Mouse (Mus musculus) small intestine, adult 2 months (tissue): ENCODE data around the gene Fam53a.

Experiments
- CTCF ChIP-seq: fragments of 200-500 bp; IDR thresholded peaks from 2 replicates; pipeline ENCODE4 v1.5.1; 2012; ENCODE audit warnings: low read depth, mild to moderate bottlenecking, control low read depth, inconsistent platforms, low read length, moderate library complexity, mixed read lengths; ENCODE audit not compliant: insufficient replicate concordance, insufficient read length; ENCODE audit errors: extremely low read depth
- POLR2A ChIP-seq: fragments of 200-500 bp; IDR thresholded peaks from 2 replicates; pipeline ENCODE4 v1.6.1; 2012; ENCODE audit warnings: low read depth, mild to moderate bottlenecking, control low read depth, inconsistent platforms, low read length, moderate library complexity

GRCm38 (mm10) chr5:33638826-33639225 lies 9.4 kb upstream of the Fam53a start:
- no peak for TF ChIP-seq CTCF
- no peak for TF ChIP-seq POLR2A
